Mouse (Mus musculus): ENCODE measurements around the gene Tmem30b. TPM values are rescaled to one million over a fixed set of nuclear protein-coding genes. Genes with fewer than 3 reads are reported as not detected.

Gene Tmem30b
- total RNA-seq, 1 experiment, result 3.4 TPM

GRCm38 (mm10) chr12:73580811-73581210 lies 34.6 kb upstream of the Tmem30b start:
- Histone ChIP-seq H3K27ac (ENCODE audit: insufficient read depth, low read depth, low read length, poor library complexity, severe bottlenecking) (no peak overlapping the region), H3K9ac (ENCODE audit: insufficient read depth, low read depth, low read length, poor library complexity, severe bottlenecking) (no peak overlapping the region), H3K4me1 (ENCODE audit: control insufficient read depth in 2 of 2, insufficient read depth in 2 of 2, low read length in 2 of 2, poor library complexity in 1 of 2) (peaks cover 0 to 5% of the 10 kb centered on the region in 2 experiments; a peak in 1 of 4 replicates), H3K36me3 (ENCODE audit: control insufficient read depth, insufficient read depth, low read length, poor library complexity, severe bottlenecking) (no peaks in the 10 kb centered on the region), H3K9me3 (ENCODE audit: control insufficient read depth, insufficient read depth, low read depth, low read length) (no peaks in the 10 kb centered on the region), H3K4me3 (ENCODE audit: insufficient read depth in 1 of 2, low read depth in 1 of 2, low read length in 2 of 2, poor library complexity in 1 of 2, severe bottlenecking in 1 of 2) (no peak overlapping the region)
- no peak for DNase-seq (ENCODE audit: low read depth, low spot score)
- TF ChIP-seq ZC3H11A (IDR thresholded peaks at IDR 0.05; ENCODE audit: borderline replicate concordance, low read depth, low read length) (no peak), MAFK (IDR thresholded peaks at IDR 0.05; ENCODE audit: insufficient read depth, low read depth, low read length) (no peak), CHD2 (IDR thresholded peaks at IDR 0.05; ENCODE audit: low read depth, low read length) (no peak), ZNF384 (IDR thresholded peaks at IDR 0.05; ENCODE audit: low read depth, low read length) (no peak), HCFC1 (IDR thresholded peaks at IDR 0.05; ENCODE audit: borderline replicate concordance, insufficient read depth, low read length) (no peak)
- in situ Hi-C loops (cut with MboI; ENCODE audit: low sequenced_read_pairs in 2 of 2, unreplicated experiment in 2 of 2), result no loop called here

GRCm38 (mm10) chr12:73578141-73578540 lies 31.9 kb upstream of the Tmem30b start:
- no peaks in the 10 kb centered on the region for H3K9me3 ChIP-seq (ENCODE audit: control insufficient read depth, insufficient read depth, low read depth, low read length)
- H3K27ac ChIP-seq (ENCODE audit: insufficient read depth, low read depth, low read length, poor library complexity, severe bottlenecking), result no peak overlapping the region
- no peak for DNase-seq (ENCODE audit: low read depth, low spot score)
- H3K4me1 ChIP-seq (ENCODE audit: control insufficient read depth in 2 of 2, insufficient read depth in 2 of 2, low read length in 2 of 2, poor library complexity in 1 of 2), result no peaks in the 10 kb centered on the region
- H3K4me3 ChIP-seq (ENCODE audit: insufficient read depth in 1 of 2, low read depth in 1 of 2, low read length in 2 of 2, poor library complexity in 1 of 2, severe bottlenecking in 1 of 2), result no peak overlapping the region
- TF ChIP-seq ZNF384 (IDR thresholded peaks at IDR 0.05; ENCODE audit: low read depth, low read length) (no peak), HCFC1 (IDR thresholded peaks at IDR 0.05; ENCODE audit: borderline replicate concordance, insufficient read depth, low read length) (no peak), CHD2 (IDR thresholded peaks at IDR 0.05; ENCODE audit: low read depth, low read length) (no peak), ZC3H11A (IDR thresholded peaks at IDR 0.05; ENCODE audit: borderline replicate concordance, low read depth, low read length) (no peak), MAFK (IDR thresholded peaks at IDR 0.05; ENCODE audit: insufficient read depth, low read depth, low read length) (no peak)
- H3K36me3 ChIP-seq (ENCODE audit: control insufficient read depth, insufficient read depth, low read length, poor library complexity, severe bottlenecking), result no peaks in the 10 kb centered on the region
- H3K9ac ChIP-seq (ENCODE audit: insufficient read depth, low read depth, low read length, poor library complexity, severe bottlenecking), result no peak overlapping the region
- in situ Hi-C loops (cut with MboI; ENCODE audit: low sequenced_read_pairs in 2 of 2, unreplicated experiment in 2 of 2), result no loop called here

- H3K4me1 ChIP-seq (ENCODE audit: control insufficient read depth in 2 of 2, insufficient read depth in 2 of 2, low read length in 2 of 2, poor library complexity in 1 of 2), result no peaks in the 10 kb centered on the region
- TF ChIP-seq CHD2 (IDR thresholded peaks at IDR 0.05; ENCODE audit: low read depth, low read length) (no peak), ZNF384 (IDR thresholded peaks at IDR 0.05; ENCODE audit: low read depth, low read length) (0 out of 2 replicates have a peak, but pooled peaks have one; percentile 20)
- H3K9ac ChIP-seq (ENCODE audit: insufficient read depth, low read depth, low read length, poor library complexity, severe bottlenecking), result no peak overlapping the region
- H3K9me3 ChIP-seq (ENCODE audit: control insufficient read depth, insufficient read depth, low read depth, low read length), result no peaks in the 10 kb centered on the region
- H3K4me3 ChIP-seq (ENCODE audit: insufficient read depth in 1 of 2, low read depth in 1 of 2, low read length in 2 of 2, poor library complexity in 1 of 2, severe bottlenecking in 1 of 2), result no peak overlapping the region
- no peak for DNase-seq (ENCODE audit: low read depth, low spot score)
- H3K36me3 ChIP-seq (ENCODE audit: control insufficient read depth, insufficient read depth, low read length, poor library complexity, severe bottlenecking), result no peaks in the 10 kb centered on the region
- in situ Hi-C loops (cut with MboI; ENCODE audit: low sequenced_read_pairs in 2 of 2, unreplicated experiment in 2 of 2), result no loop called here
- H3K27ac ChIP-seq (ENCODE audit: insufficient read depth, low read depth, low read length, poor library complexity, severe bottlenecking), result no peak overlapping the region
Measured at GRCm38 (mm10) chr12:73574632-73575031, 28.4 kb upstream of the Tmem30b start.

GRCm38 (mm10) chr12:73565620-73565969 lies 19.4 kb upstream of the Tmem30b start:
- Histone ChIP-seq H3K4me1 (ENCODE audit: control insufficient read depth in 2 of 2, insufficient read depth in 2 of 2, low read length in 2 of 2, poor library complexity in 1 of 2) (no peaks in the 10 kb centered on the region), H3K36me3 (ENCODE audit: control insufficient read depth, insufficient read depth, low read length, poor library complexity, severe bottlenecking) (no peaks in the 10 kb centered on the region), H3K9ac (ENCODE audit: insufficient read depth, low read depth, low read length, poor library complexity, severe bottlenecking) (no peak overlapping the region), H3K27ac (ENCODE audit: insufficient read depth, low read depth, low read length, poor library complexity, severe bottlenecking) (no peak overlapping the region), H3K9me3 (ENCODE audit: control insufficient read depth, insufficient read depth, low read depth, low read length) (no peaks in the 10 kb centered on the region), H3K4me3 (ENCODE audit: insufficient read depth in 1 of 2, low read depth in 1 of 2, low read length in 2 of 2, poor library complexity in 1 of 2, severe bottlenecking in 1 of 2) (no peak overlapping the region)
- DNase-seq (ENCODE audit: low read depth, low spot score), result no peak
- in situ Hi-C loops (cut with MboI; ENCODE audit: low sequenced_read_pairs in 2 of 2, unreplicated experiment in 2 of 2), result no loop called here
- no peak for TF ChIP-seq MAFK (IDR thresholded peaks at IDR 0.05; ENCODE audit: insufficient read depth, low read depth, low read length)
- no peak for TF ChIP-seq CHD2 (IDR thresholded peaks at IDR 0.05; ENCODE audit: low read depth, low read length)
- no peak for TF ChIP-seq ZC3H11A (IDR thresholded peaks at IDR 0.05; ENCODE audit: borderline replicate concordance, low read depth, low read length)
- no peak for TF ChIP-seq HCFC1 (IDR thresholded peaks at IDR 0.05; ENCODE audit: borderline replicate concordance, insufficient read depth, low read length)
- no peak for TF ChIP-seq ZNF384 (IDR thresholded peaks at IDR 0.05; ENCODE audit: low read depth, low read length)
